19 mouse cellular contexts compared by ENCODE assay signal in the genomic region with DNA sequence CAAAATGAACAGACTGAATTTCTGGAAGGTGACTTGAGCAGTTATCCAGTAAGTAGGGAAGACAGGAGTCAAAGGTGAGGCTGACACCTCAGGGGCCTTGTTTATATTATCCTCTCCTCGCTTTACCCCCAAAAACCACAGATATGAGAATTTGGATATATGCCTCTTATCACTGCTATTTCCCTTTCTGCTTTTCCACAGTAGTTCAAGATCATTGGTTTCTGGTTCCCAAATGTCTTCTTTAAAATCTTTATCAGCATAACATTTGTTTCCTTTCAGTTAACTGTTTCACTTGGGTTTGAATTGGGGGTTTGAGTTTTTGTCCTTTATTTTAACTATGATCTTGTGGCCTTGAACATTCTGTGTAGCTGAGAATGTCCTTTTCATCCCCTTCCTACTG.
"Had no signal": no experiment of that assay in that cellular context is flagged by ENCODE, and none has a peak within 500 bp of the region (broad histone marks: within the 10 kb centered on the region; RNA-seq: fewer than 3 reads in every experiment).

No protein-coding gene starts in this region.

- H3K27me3 ChIP-seq: midbrain, embryonic 12.5 days; neural tube, embryonic 13.5 days; neural tube, embryonic 15.5 days had no signal

- H3K36me3 ChIP-seq: midbrain, embryonic 10.5 days; midbrain, embryonic 12.5 days; neural tube, embryonic 13.5 days; neural tube, embryonic 15.5 days had no signal

- ATAC-seq: midbrain, embryonic 16.5 days had no signal

- H3K9ac ChIP-seq: liver, embryonic 14.5 days; lung, embryonic 14.5 days; midbrain, embryonic 12.5 days; neural tube, embryonic 13.5 days; neural tube, embryonic 15.5 days had no signal

- DNase-seq: lung, adult 18-20 months; lung, embryonic 14.5 days; lung, postnatal 10 days; lung, postnatal 4 days; midbrain, embryonic 14.5 days; retina, postnatal 1 day; right cerebral cortex, adult 18-20 months; right cerebral cortex, postnatal 14 days; thymus, adult 18-20 months; thymus, postnatal 14 days; thymus, postnatal 36 days had no signal

- H3K4me1 ChIP-seq: midbrain, embryonic 10.5 days; midbrain, embryonic 12.5 days; neural tube, embryonic 13.5 days; neural tube, embryonic 15.5 days had no signal

- H3K9me3 ChIP-seq: megakaryocyte, embryonic 14.5 days; midbrain, embryonic 10.5 days; midbrain, embryonic 12.5 days; neural tube, embryonic 13.5 days; neural tube, embryonic 15.5 days had no signal

- H3K4me3 ChIP-seq: megakaryocyte, embryonic 14.5 days; midbrain, embryonic 10.5 days; midbrain, embryonic 12.5 days; myocyte; neural tube, embryonic 13.5 days; neural tube, embryonic 15.5 days had no signal

- H3K27ac ChIP-seq: liver, embryonic 14.5 days; midbrain, embryonic 10.5 days; midbrain, embryonic 12.5 days; neural tube, embryonic 13.5 days; neural tube, embryonic 15.5 days had no signal
